Mouse (Mus musculus) adrenal gland, postnatal 25 days (tissue): ENCODE results near the gene Cd3eap. TPM values are rescaled to one million over a fixed set of nuclear protein-coding genes. Genes with fewer than 3 reads are reported as not detected.

Source experiments
- DNase-seq: peaks from one replicate; pipeline ENCODE4 v3.0.0; 2021; ENCODE audit warnings: mixed read lengths
- long read RNA-seq: library from polyadenylated mRNA; stranded (forward); transcript quantifications from one replicate; pipeline ENCODE4 v2.0.0, GENCODE M21; 2021
- total RNA-seq: library from RNA; stranded (reverse); gene quantifications from 2 replicates; pipeline ENCODE4 v1.2.3, GENCODE M21; 2021

Gene Cd3eap
- total RNA-seq: 13.4 and 13.5 TPM in 2 replicates
- long read RNA-seq, transcript Cd3eap-201 (3 exons, 2,239 nt): major isoform, 17 of 22 reads
- long read RNA-seq, partial matches to known transcripts: 0 of 22 reads
- long read RNA-seq, other reads (novel, unspliced or antisense): 5 of 22 reads

- DNase-seq: peak; percentile 87
Measured at GRCm38 (mm10) chr7:19359299-19359891, at the start of gene Cd3eap, which contains the start of gene Ppp1r13l. Cd3eap (minus strand) TSS chr7:19359483. Ppp1r13l (plus strand) TSS chr7:19359749.

DNA sequence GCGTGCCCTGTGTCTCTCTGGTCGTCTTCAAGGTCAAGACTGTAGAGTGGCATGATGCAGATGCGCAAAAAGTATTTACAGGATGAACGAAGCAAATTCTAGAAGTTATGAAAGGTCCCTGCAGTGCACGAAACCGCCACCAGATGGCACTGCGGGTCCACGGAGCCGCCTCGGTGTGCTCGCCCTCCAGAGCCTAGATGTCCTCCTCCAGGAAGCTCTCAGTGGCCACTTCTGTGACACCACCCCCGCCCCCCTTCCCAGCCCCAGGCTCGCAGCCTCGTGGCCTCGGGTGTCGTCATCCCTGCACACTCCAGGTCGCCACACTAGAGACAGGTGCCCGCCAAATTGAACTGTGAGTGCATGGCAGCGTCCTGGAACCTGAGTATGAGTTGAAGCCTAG is 46.1 kb upstream of the Cd3eap start:
- DNase-seq: peak; percentile 84

- DNase-seq: no peak
Measured at GRCm38 (mm10) chr7:19404476-19404875, 45.2 kb upstream of the Cd3eap start, which contains the start of gene Ckm. Ckm (plus strand) TSS chr7:19404776.

DNA sequence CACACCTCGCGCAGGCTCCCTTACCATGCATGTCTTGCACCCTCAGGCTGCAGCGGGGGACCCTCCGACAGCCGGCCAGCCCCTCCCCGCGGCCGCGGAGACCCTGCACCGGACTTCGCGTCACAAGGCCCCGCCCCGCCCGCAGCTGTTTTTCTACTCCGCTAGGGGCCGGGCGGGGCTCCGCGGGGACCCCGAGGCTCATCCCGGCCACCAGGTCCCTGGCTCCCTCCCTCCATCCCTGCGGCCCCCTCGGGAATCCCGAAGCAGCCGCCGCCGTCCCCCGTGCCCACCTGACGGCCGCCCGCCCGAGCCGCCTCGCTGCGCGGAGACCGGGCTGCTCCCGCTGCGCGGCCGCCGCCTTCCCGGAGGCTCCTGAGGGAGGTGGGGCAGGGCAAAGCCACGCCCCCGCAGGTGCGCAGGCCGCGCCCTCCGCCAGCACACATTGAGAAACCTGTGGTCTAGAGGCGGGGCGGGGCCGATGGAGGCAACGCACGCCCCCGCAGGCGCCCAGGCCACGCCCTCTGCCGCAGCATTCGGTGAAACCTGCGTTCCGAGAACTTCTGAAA is 44.5 kb upstream of the Cd3eap start, which contains the start of gene Klc3:
TSS of gene Klc3 (minus strand) at position 374 of the 566 bp plus-strand sequence.
- DNase-seq: peak; percentile 54

GRCm38 (mm10) chr7:19402535-19403112 is 43.3 kb upstream of the Cd3eap start:
- no peak for DNase-seq

DNA sequence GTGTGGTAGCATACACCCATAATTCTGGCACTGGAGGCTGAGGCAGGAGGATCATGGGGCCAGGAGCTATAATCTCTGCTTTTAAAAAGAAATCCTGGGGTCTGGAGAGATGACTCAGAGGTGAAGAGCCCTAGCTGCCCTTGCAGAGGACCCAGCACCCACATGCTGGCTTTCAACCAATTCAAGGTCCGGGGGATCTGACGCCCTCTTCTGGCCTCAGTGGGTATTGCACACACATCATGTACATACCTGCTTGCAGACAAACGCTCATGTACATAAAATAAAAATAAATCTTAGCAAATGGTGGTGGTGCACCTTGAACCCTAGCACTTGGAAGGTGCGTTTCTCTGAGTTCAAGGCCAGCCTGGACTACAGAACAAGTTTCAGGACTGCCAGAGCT is 41.7 kb upstream of the Cd3eap start:
- no peak for DNase-seq

DNA sequence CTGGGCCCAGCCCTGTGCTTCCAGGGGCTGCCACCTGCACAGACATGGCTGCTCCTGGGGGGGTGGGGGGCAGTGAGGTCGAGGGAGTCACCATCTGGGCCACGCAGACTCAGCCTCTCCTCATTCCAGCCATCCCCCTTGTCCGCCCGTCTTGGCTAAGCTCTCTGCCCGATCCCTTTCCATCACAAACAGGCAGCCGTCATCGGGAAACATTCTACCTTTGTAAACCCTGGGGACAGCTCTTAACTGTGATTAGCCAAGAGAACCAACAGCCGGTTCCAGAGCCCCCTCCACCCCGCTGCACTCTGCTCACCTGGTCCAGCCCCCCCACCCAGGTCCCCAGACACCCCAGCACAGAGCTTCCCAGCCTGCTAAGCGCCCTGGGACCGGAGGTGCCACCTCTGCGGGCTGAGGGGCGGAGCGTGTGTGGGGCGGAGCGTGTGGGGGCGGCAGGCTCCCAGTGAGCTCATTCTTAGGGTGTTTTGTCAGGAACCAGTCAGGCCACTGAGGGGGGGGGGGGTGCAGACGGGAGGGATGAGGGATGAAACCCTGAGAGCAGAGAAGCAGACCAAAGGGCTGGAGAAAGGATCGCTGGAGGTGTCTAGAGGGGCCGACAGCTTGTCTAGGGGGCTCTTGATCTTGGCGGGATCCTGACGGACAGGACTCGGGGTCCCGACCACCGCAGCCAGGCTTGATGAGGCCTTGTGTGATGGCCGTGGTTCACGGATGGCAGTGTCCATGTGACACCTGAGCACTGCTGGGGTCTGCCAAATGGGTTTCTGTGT is 40.4 kb upstream of the Cd3eap start:
- peak; percentile 72 for DNase-seq

- DNase-seq: no peak
Measured at GRCm38 (mm10) chr7:19394484-19394883, 35.2 kb upstream of the Cd3eap start.

GRCm38 (mm10) chr7:19388699-19389413 is 29.6 kb upstream of the Cd3eap start:
- DNase-seq: no peak

- DNase-seq: no peak
Measured at GRCm38 (mm10) chr7:19383708-19384107, 24.4 kb upstream of the Cd3eap start.

- peak; percentile 41 for DNase-seq
Measured at GRCm38 (mm10) chr7:19382166-19382541, 22.9 kb upstream of the Cd3eap start.

DNA sequence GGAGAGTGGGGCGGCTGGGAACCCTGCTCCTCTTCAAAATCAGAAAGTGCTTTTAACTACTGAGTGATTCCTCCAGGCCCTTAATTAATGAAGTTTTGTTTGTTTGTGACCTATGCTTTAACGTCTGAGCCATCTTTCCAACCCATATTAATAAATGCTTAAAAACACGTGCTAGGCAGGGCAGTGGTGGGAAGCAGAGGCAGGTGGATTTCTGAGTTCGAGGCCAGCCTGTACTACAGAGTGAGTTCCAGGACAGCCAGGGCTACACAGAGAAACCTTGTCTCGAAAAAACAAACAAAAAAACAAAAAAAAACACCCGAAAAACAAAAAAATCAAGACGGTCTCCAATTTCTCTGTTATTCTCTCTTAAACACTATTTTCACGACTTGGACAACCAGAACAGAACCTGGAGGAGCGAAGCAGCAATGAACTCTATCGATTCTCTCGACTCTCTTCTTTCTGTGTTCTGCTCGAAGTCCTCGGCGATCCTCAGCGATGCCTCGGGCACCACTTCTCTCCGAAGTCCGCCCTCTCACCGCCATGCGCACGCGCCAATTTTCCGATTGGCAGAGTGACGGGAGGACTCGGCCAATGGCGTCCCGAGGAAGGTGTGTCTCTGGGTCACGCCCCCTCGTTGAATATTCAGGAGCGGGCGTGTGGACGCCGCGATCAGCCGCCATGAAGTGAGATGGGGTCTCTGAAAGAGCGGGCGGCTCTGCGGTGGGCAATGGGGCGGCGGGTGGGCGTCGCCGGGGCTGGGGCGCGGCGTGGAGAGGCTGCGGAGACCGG is 22.3 kb upstream of the Cd3eap start, which contains the start of gene Ercc2:
TSS of gene Ercc2 (plus strand) at position 634 of the 789 bp plus-strand sequence.
- DNase-seq: peak; percentile 99

DNA sequence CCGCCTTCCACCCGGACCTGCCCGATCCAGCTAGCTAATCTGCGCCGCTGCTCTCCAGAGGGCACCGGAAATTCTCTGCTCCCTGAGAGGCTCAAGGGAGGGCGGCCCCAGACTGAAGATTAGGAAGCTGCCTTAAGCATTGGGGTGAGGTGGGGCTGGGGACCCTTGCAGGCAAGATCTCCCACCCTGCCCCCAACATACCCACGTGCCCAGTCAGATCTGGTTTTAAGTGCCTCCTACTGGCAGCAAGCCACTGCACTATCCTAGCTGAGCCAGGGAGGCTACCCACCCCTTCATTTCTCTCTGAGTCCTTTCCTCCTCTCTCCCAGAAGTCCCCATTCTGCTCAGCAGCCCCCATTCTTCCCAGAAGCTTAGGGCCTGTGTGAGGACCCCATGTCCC is 18.8 kb upstream of the Cd3eap start:
- DNase-seq: no peak

DNA sequence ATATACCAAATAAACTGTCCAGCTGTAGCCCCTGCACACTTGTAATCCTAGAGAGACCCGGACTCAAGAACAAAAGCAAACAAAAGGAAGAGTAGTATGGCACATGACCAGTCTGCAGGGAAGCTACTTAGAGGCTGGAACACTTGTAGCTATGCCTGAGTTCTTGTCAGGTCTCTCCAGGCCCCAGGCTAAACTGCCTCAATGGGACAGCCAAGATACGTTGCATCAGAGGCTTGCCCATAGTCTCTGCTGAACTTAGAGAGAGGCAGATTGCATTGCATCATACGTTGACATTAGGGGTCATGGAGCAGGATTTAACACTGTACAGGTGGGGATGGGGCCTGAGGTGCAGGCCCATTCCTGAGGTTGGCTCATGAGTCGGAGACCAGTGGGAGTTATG is 16.7 kb upstream of the Cd3eap start:
- DNase-seq: no peak

DNA sequence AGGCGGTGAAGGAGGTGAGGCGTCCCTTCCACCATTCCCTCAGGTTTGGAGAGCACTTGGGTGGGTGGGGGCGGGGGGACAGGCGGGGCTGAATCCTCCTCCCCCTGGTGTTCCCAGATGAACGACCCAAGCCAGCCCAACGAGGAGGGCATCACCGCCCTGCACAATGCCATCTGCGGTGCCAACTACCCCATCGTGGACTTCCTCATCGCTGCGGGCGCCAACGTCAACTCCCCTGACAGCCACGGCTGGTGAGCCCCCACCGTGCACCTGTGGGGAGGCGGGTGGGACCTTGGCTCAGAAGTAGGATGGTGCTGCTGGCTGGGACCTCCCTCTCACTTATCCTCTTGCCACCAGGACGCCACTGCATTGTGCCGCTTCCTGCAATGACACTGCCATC is 16.1 kb upstream of the Cd3eap start:
- DNase-seq: no peak

- no peak for DNase-seq
Measured at GRCm38 (mm10) chr7:19373367-19373766, 14.1 kb upstream of the Cd3eap start.

- peak; percentile 68 for DNase-seq
Measured at GRCm38 (mm10) chr7:19369823-19370425, 10.6 kb upstream of the Cd3eap start.

DNA sequence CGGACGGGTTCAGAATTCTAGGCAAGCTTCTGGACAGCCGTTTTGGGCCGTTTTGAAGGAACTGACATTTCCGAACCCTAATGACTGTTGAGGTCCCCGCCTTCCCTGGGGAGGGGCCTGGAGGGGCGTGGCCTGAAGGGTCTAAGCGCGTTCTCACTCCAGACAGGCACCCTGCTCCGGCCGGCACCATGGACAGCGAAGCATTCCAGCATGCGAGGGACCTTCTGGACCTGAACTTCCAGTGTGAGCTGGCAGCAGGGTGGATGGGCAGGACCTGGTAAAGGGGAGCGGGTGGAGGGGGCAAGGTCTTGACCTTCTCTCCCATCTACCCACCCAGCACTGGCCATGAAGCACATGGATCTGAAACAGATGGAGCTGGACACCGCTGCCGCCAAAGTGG is 9.1 kb upstream of the Cd3eap start:
- DNase-seq: peak; percentile 74

GRCm38 (mm10) chr7:19365376-19365775 is 6.1 kb upstream of the Cd3eap start:
- DNase-seq: no peak

GRCm38 (mm10) chr7:19363881-19364280 is 4.6 kb upstream of the Cd3eap start:
- DNase-seq: peak; percentile 77

DNA sequence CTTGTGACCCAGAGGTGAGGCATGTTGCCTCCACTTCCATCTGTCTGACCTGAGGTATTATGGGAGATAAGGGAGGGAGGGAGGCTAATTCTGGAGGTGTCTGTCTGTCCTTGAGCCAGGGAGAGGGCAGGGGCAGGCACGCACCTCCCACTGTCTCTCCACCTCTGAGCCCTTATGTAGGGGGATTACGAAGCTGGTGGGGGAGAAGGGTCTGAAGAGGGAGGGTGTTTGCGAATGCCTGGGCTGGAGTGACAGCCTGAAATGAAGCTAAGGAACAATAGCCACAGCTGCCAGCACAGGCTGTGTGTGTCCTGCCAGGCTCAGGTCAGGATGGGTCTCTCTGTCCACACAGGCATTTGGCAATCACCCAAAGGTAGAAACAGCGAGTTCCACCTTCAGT is 3.0 kb upstream of the Cd3eap start:
- no peak for DNase-seq
